Mouse (Mus musculus): ENCODE measurements around the gene Ak5.

DNA sequence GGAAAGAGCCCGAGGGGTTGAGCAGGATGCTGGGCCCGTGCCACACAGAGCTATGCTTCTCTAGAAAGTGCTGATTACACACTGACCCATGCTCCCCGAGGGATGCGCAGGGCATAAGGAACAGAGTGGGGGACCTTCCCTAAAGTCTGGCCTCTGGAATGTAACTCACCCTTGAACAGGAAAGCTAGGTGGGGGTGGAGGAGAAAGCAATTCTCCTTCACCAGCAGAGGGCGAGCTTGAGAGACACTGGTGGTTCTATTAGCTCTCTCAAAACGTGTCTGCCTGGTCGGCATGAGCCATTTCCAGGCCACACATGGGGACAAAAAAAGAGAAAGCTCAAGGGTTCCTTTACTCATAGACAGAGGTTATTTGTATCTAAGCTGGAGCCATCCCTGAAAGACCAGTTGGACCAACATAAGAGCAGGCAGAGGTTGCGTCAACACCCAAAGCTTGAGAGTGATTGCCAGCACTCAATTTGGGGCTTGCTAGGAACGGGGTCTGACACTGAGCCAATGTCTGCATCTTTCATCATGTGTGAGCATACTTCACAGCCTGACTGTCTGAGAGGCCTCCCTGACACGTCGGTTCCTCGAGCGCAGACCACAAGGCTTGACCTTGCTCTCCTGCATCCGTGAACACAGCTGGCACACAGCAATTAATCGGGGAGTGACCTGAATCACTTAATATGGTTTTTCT is 193.4 kb downstream of the Ak5 start:
- TF ChIP-seq CTCF (conservative IDR thresholded peaks at IDR 0.05; ENCODE audit: low read length) (peak; percentile 80), NANOG (IDR thresholded peaks at IDR 0.05; ENCODE audit: borderline replicate concordance, low read length) (no peak)
